Mouse (Mus musculus): ENCODE measurements around the gene Irgq.

- TF ChIP-seq CTCF (conservative IDR thresholded peaks at IDR 0.05; ENCODE audit: low read length) (no peak), POU5F1 (IDR thresholded peaks at IDR 0.05; ENCODE audit: borderline replicate concordance, low read length) (no peak), NANOG (IDR thresholded peaks at IDR 0.05; ENCODE audit: borderline replicate concordance, low read length) (no peak)
These were observed 18.1 kb upstream of the Irgq start, which contains the start of gene AC161166.1 for GRCm38 (mm10) chr7:24512355-24512754.
